In genomic region chr5:64277646-64278191, GRCm38 (mm10) we compare ENCODE assay signal across 18 mouse cellular contexts.
"Had no signal": no experiment of that assay in that cellular context is flagged by ENCODE, and none has a peak within 500 bp of the region (broad histone marks: within the 10 kb centered on the region; RNA-seq: fewer than 3 reads in every experiment).

No protein-coding gene starts in this region.

- H3K27ac ChIP-seq: liver, embryonic 13.5 days; liver, embryonic 15.5 days; lung, embryonic 15.5 days; macrophage; midbrain, embryonic 13.5 days; midbrain, embryonic 15.5 days; neural tube, embryonic 12.5 days; stomach, embryonic 15.5 days had no signal

- H3K4me3 ChIP-seq: liver, embryonic 13.5 days; liver, embryonic 15.5 days; lung, embryonic 15.5 days; megakaryocyte, embryonic 14.5 days; midbrain, embryonic 13.5 days; midbrain, embryonic 15.5 days; neural tube, embryonic 12.5 days; stomach, embryonic 15.5 days had no signal

- H3K4me1 ChIP-seq: liver, embryonic 15.5 days; lung, embryonic 15.5 days; megakaryocyte, embryonic 14.5 days; midbrain, embryonic 13.5 days; neural tube, embryonic 12.5 days; stomach, embryonic 15.5 days had no signal

- H3K27me3 ChIP-seq: liver, embryonic 13.5 days; liver, embryonic 15.5 days; lung, embryonic 15.5 days; megakaryocyte, embryonic 14.5 days; midbrain, embryonic 13.5 days; midbrain, embryonic 15.5 days; neural tube, embryonic 12.5 days; stomach, embryonic 15.5 days had no signal

- H3K9ac ChIP-seq: liver, embryonic 13.5 days; liver, embryonic 15.5 days; liver, postnatal 0 days; lung, embryonic 15.5 days; midbrain, embryonic 13.5 days; midbrain, embryonic 15.5 days; neural tube, embryonic 12.5 days; stomach, embryonic 15.5 days had no signal

- H3K9me3 ChIP-seq: liver, embryonic 13.5 days; liver, embryonic 15.5 days; lung, embryonic 15.5 days; megakaryocyte, embryonic 14.5 days; midbrain, embryonic 13.5 days; midbrain, embryonic 15.5 days; neural tube, embryonic 12.5 days; stomach, embryonic 15.5 days had no signal

- DNase-seq: liver, embryonic 13.5 days; liver, postnatal 0 days; lung, adult 2 months; lung, postnatal 14 days; lung, postnatal 36 days; right cerebral cortex, postnatal 14 days; thymus, adult 2 months; thymus, postnatal 25 days; thymus, postnatal 4 days had no signal

- H3K4me2 ChIP-seq: liver, embryonic 13.5 days; liver, embryonic 15.5 days; lung, embryonic 15.5 days; midbrain, embryonic 11.5 days; midbrain, embryonic 13.5 days; midbrain, embryonic 15.5 days; neural tube, embryonic 12.5 days; stomach, embryonic 15.5 days had no signal

- ATAC-seq: liver, postnatal 0 days; midbrain, embryonic 13.5 days; midbrain, embryonic 15.5 days had no signal

- H3K36me3 ChIP-seq: midbrain, embryonic 15.5 days had no signal
